Mouse (Mus musculus) thymus, postnatal 0 days (tissue): ENCODE measurements at regions not wholly inside any gene's neighbourhood (a gene's known extent, or its start where the extent isn't known, plus 50 kb on each side); places are given as distances from the start of the nearest gene placed in this dataset.

Experiments used
- DNase-seq: peaks from one replicate; pipeline ENCODE4 v3.0.0-alpha.2; 2015; ENCODE audit warnings: low spot score

GRCm38 (mm10) chr17:73048164-73048563 lies 59.6 kb upstream of the Lclat1 start:
- DNase-seq, result no peak

- no peak for DNase-seq
Observed at GRCm38 (mm10) chr17:73052956-73053355, 54.8 kb upstream of the Lclat1 start.

GRCm38 (mm10) chr17:73053479-73054215 lies 54.1 kb upstream of the Lclat1 start:
- DNase-seq, result peak; percentile 86

GRCm38 (mm10) chr17:73054226-73054625 lies 53.6 kb upstream of the Lclat1 start:
- peak; percentile 83 for DNase-seq

- DNase-seq, result no peak
Observed at GRCm38 (mm10) chr17:73055197-73055596, 52.6 kb upstream of the Lclat1 start.

- DNase-seq, result no peak
Observed at GRCm38 (mm10) chr17:73055611-73056010, 52.2 kb upstream of the Lclat1 start.

GRCm38 (mm10) chr17:73056616-73057015 lies 51.2 kb upstream of the Lclat1 start:
- DNase-seq, result no peak
